Mouse (Mus musculus) liver, embryonic 11.5 days (tissue): ENCODE measurements around the gene Adgrg6. TPM values are rescaled to one million over a fixed set of nuclear protein-coding genes. Genes with fewer than 3 reads are reported as not detected.

Source experiments
- ATAC-seq: fragments of 200-750 bp; cut with Nextera tagmentation; replicated peaks from 2 replicates; pipeline ENCODE4 v1.8.0; 2017; ENCODE audit warnings: moderate number of reproducible peaks, mild to moderate bottlenecking, moderate TSS enrichment, moderate library complexity; ENCODE audit not compliant: low FRiP score
- DNase-seq: peaks from one replicate; pipeline ENCODE4 v3.0.0-alpha.2; 2017; ENCODE audit warnings: low spot score
- H3K27ac ChIP-seq: fragments of 300-500 bp; sonication (generic); 2 replicates; pipeline ENCODE4 v1.5.1; 2014; ENCODE audit warnings: mild to moderate bottlenecking, low read depth, low read length, control low read depth
- H3K27me3 ChIP-seq: fragments of 300-500 bp; sonication (generic); replicated peaks from 2 replicates; pipeline ENCODE4 v1.6.1; 2014; ENCODE audit warnings: low read length, mixed read lengths; ENCODE audit not compliant: control insufficient read depth, insufficient read depth
- H3K36me3 ChIP-seq: fragments of 300-500 bp; sonication (generic); 2 replicates; pipeline ENCODE4 v1.6.1; 2014; ENCODE audit warnings: mild to moderate bottlenecking, low read length, moderate library complexity, mixed read lengths; ENCODE audit not compliant: control insufficient read depth, insufficient read depth
- H3K4me1 ChIP-seq: fragments of 300-500 bp; sonication (generic); replicated peaks from 2 replicates; pipeline ENCODE4 v1.6.1; 2014; ENCODE audit warnings: low read length, mixed read lengths; ENCODE audit not compliant: control insufficient read depth, insufficient read depth
- H3K4me2 ChIP-seq: fragments of 300-500 bp; sonication (generic); 2 replicates; pipeline ENCODE4 v1.6.1; 2014; ENCODE audit warnings: mild to moderate bottlenecking, control low read depth, moderate library complexity
- H3K4me3 ChIP-seq: fragments of 300-500 bp; sonication (generic); 2 replicates; pipeline ENCODE4 v1.5.1; 2014; ENCODE audit warnings: low read depth, low read length, control low read depth
- H3K9ac ChIP-seq: fragments of 300-500 bp; sonication (generic); 2 replicates; pipeline ENCODE4 v1.6.1; 2014; ENCODE audit warnings: low read depth, low read length, control low read depth
- H3K9me3 ChIP-seq: fragments of 300-500 bp; sonication (generic); 2 replicates; pipeline ENCODE4 v1.6.1; 2016; ENCODE audit warnings: low read length, inconsistent platforms, mixed read lengths; ENCODE audit not compliant: control insufficient read depth
- whole genome bisulfite sequencing: fragments of 180-500 bp; shearing (Covaris S2); extraction: QIAGEN DNeasy Blood & Tissue Kit; methylation state at CpG from one replicate; pipeline ENCODE4 v1.1.7; 2014; 5-methylcytosine and 5-hydroxymethylcytosine counted together
- polyA plus RNA-seq: library from polyadenylated mRNA; unstranded; fragments of >200 nt; fragmentation: Nextera tagmentation; extraction: Ambion mirVana; gene quantifications from 2 replicates; pipeline ENCODE4 v1.2.1, GENCODE M21; 2014

Gene Adgrg6
- polyA plus RNA-seq, 1 experiment from 2014 or later = 1.4 TPM

DNA sequence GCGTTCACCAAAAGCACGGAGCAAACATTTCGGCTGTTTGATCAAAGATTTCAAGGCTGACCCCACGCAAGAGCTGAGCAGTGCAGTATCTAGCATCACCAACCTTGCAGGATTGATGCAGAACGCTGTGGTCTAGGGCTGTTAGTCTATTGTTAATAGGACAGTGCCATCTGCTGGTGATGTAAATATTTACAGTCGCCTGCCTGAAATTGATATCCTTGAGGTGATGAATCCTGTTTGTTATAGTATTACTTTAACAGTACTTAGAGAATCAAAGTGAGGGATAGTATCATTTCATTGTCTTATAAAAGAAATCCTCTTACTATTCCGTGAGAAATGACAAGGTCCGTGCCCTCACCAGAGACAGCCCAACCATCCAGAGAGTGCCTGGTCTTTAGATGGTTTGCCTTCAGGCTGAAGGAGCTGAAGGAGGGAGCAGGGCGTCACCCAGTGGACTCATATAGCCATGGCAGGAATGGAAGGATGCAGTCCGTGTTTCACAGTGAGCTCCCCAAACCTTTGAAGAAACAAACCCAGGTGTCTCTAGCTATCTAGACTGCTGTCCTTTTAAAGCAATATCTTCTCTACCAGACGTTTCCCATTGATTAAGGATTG, 154.3 kb downstream of the Adgrg6 start:
- Histone ChIP-seq H3K4me3 (no peak overlapping the region), H3K4me2 (no peak overlapping the region), H3K27me3 (no peaks in the 10 kb centered on the region), H3K9ac (no peak overlapping the region), H3K36me3 (no peaks in the 10 kb centered on the region), H3K4me1 (no peaks in the 10 kb centered on the region), H3K27ac (no peak overlapping the region), H3K9me3 (no peaks in the 10 kb centered on the region)
- DNase-seq (no peak), ATAC-seq (no peak)
- 12% methylated on average over 11 of the region's 11 CpGs for WGBS

DNA sequence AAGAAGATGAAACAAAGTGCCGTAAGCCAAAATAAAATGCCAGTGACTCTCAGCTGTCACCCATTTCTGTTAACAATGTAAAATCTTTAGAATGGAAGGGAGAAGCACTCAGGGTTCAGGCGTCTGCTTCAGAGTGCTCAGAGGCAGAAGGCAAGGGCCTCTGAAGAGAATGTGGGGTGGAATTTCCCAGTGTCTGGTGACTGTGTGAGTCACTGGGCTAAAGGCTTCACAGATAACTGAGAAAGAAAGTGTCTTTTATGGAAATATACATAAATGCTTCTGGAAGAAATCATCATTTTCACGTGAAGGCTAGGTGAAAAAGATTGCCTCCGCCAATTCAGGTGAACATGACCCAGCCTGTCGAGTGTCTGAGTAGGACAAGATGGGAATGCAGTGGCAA, 159.9 kb downstream of the Adgrg6 start:
- DNase-seq = no peak
- 76% methylated on average over 5 of the region's 5 CpGs for WGBS
- Histone ChIP-seq H3K4me3 (no peak overlapping the region), H3K36me3 (no peaks in the 10 kb centered on the region), H3K4me1 (no peaks in the 10 kb centered on the region), H3K9me3 (no peaks in the 10 kb centered on the region), H3K9ac (no peak overlapping the region), H3K27me3 (no peaks in the 10 kb centered on the region), H3K4me2 (no peak overlapping the region), H3K27ac (no peak overlapping the region)
- no peak for ATAC-seq

DNA sequence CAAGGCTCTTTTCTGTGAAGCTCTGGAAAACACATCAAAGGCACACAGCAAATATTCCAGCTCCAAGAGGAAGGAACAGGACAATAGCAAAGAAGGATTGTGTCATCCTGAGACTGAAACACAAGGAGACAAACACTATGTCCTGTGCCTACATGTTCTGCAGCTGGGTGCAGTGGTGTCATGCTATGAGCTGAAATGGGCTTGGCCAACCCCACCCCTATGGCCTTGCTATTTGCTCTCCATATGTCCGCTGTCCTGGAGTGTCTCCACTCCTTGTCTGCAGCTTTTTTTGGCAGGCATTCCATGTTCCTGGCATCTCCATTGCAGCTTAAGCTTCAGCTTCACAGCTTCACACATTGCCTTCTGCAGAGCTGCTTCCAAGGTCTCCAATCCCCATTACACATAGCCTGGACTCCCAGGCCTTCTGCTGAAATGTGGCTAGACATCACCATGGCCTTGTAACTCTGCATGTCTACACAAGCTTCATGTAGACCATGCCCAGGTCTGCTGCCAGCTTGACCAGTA, 180.3 kb downstream of the Adgrg6 start:
- 83% methylated on average over 1 of the region's 1 CpGs for WGBS

DNA sequence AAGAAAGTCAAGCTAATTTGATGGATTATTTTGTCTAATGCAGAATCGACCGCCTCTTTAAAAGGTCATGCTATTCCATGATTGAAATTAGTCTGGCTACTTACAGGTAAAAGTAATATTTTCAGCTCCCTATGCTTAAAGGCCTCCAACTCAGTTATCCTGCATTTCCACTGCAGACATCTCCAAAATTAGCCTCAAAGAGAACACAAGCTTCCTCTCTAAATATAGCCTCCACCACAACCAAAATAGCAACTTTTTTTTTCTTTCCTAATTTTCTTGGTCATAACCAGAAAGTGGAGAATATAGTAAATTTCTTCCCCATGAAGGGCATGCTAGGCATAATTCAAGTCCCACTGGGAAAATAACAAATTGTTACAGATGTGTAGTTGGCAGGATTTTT, 182.2 kb downstream of the Adgrg6 start:
- DNase-seq (no peak), ATAC-seq (no peak)
- H3K27me3 ChIP-seq = no peaks in the 10 kb centered on the region
- 91% methylated on average over 2 of the region's 2 CpGs for WGBS
- no peak overlapping the region for H3K9ac ChIP-seq
- H3K36me3 ChIP-seq = no peaks in the 10 kb centered on the region
- no peaks in the 10 kb centered on the region for H3K9me3 ChIP-seq
- no peaks in the 10 kb centered on the region for H3K4me1 ChIP-seq
- no peak overlapping the region for H3K27ac ChIP-seq
- H3K4me3 ChIP-seq = no peak overlapping the region
- no peak overlapping the region for H3K4me2 ChIP-seq

More for the DNA sequence above, 180.3 kb downstream of the Adgrg6 start:
- H3K9me3 ChIP-seq = no peaks in the 10 kb centered on the region
- H3K27ac ChIP-seq = no peak overlapping the region
- H3K4me1 ChIP-seq = no peaks in the 10 kb centered on the region
- DNase-seq (no peak), ATAC-seq (no peak)
- no peaks in the 10 kb centered on the region for H3K27me3 ChIP-seq
- H3K9ac ChIP-seq = no peak overlapping the region
- no peak overlapping the region for H3K4me2 ChIP-seq
- H3K4me3 ChIP-seq = no peak overlapping the region
- H3K36me3 ChIP-seq = no peaks in the 10 kb centered on the region

DNA sequence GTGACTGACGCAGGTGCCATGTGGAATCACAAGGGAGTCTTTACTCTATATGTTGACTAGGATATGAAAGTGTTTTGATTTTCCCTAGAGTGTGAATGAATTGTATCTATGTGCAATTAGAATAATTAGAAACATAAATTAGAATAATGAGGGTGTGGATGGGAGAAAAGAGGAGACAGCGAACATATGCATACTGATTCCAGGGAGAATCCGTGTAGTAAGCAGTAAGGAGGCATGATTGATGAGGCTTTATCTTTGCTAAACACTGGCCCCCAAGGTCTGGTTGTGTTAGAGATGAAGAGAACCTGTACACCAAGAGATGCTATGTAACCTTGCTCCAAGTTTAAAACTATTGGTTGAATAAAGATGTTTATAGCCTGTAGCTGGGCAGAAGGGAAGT, 187.2 kb downstream of the Adgrg6 start:
- no peak for DNase-seq
- no peak overlapping the region for H3K4me2 ChIP-seq
- 82% methylated on average over 3 of the region's 3 CpGs for WGBS
- H3K27ac ChIP-seq = no peak overlapping the region
- ATAC-seq = no peak
- H3K9ac ChIP-seq = no peak overlapping the region
- no peaks in the 10 kb centered on the region for H3K36me3 ChIP-seq
- H3K27me3 ChIP-seq = no peaks in the 10 kb centered on the region
- no peak overlapping the region for H3K4me3 ChIP-seq
- no peaks in the 10 kb centered on the region for H3K4me1 ChIP-seq
- no peaks in the 10 kb centered on the region for H3K9me3 ChIP-seq

Other genes starting within 250 kb of the Adgrg6 start
- gene Vta1, start 159.9 kb upstream of the Adgrg6 start, polyA plus RNA-seq = 82.3 and 83.6 TPM in 2 replicates
- gene Nmbr, start 159.9 kb upstream of the Adgrg6 start, polyA plus RNA-seq = 0.26 and 0.43 TPM in 2 replicates
- not detected in 2 replicates for gene Gje1, start 172.6 kb upstream of the Adgrg6 start, polyA plus RNA-seq